Mouse (Mus musculus) brain, embryonic 14.5 days (tissue): ENCODE results near the gene Gas6.

Experiments
- CTCF ChIP-seq: fragments of 200-500 bp; IDR thresholded peaks from 2 replicates; pipeline ENCODE4 v1.5.1; 2012; ENCODE audit warnings: inconsistent platforms, mild to moderate bottlenecking, moderate library complexity, borderline replicate concordance; ENCODE audit not compliant: insufficient read depth, insufficient read length; ENCODE audit errors: extremely low read depth
- POLR2A ChIP-seq: fragments of 200-500 bp; IDR thresholded peaks from 2 replicates; pipeline ENCODE4 v1.6.1; 2012; ENCODE audit warnings: mild to moderate bottlenecking, inconsistent platforms, borderline replicate concordance; ENCODE audit not compliant: poor library complexity, insufficient read depth, insufficient read length, severe bottlenecking; ENCODE audit errors: extremely low read depth

DNA sequence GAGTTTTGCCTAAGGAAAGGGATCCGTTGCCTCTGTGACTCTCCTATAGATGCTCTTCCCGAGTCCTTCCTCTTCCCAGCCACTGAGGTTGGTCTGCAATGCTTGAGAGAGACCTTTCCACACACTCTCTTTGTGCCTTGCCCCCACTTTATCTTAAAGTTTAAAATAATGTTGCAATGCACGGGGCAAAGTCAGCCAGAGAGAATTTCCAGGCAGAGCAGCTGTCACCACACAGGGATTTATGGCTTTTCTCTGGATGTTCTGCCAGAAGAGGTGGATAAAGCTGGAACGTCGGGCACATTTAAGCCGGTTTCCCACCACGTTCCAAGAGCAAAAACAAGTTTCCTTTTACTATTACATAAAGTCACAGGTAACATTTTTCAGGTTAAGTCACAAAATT is 27.1 kb upstream of the Gas6 start:
- TF ChIP-seq CTCF (no peak), POLR2A (no peak)
